Mouse (Mus musculus): Measurements from ENCODE around the gene Cnn2. TPM values are rescaled to one million over a fixed set of nuclear protein-coding genes. Genes with fewer than 3 reads are reported as not detected.

Cnn2 gene
- 387 TPM for total RNA-seq (2023)

GRCm38 (mm10) chr10:79988506-79989271 is at the start of gene Cnn2:
Gene Cnn2 (plus strand): TSS chr10:79988584.

DNA sequence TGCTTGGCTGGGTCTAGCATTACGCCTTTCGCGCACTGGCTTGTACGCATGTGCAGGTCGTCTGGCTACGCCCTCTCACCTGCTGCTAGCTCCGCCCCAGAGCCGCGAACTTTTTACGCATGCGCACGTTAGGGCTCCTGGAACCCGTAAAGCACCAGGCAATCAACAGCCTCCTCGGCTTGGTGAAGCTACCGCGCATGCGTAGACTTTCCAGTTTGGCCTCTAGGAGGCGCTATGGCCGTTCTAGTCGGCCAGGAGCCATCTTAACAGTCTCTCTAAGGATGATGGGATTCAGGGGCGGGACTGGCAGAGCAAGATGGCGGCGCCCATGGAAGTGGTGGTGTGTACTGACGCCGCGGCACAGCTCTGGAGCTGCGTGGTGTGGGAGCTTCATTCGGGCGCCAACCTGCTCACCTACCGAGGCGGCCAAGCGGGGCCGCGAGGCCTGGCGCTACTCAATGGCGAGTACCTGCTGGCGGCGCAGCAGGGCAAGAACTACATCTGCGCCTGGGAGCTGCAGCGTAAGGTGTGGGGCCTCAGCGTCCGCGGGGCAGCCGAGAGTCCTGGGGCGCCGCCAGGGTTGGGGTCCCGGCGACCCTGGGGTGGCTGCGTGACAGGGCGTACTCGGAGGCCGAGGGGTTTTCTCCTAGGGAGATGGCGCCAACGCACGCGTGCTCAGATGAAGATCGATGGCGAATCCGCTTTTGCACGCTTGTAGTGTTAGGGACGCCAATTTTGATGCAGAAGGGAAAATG is 28.4 kb upstream of the Cnn2 start, which contains the start of gene Wdr18:
Gene Wdr18 (plus strand): TSS at position 306 of the 755 bp plus-strand sequence.

DNA sequence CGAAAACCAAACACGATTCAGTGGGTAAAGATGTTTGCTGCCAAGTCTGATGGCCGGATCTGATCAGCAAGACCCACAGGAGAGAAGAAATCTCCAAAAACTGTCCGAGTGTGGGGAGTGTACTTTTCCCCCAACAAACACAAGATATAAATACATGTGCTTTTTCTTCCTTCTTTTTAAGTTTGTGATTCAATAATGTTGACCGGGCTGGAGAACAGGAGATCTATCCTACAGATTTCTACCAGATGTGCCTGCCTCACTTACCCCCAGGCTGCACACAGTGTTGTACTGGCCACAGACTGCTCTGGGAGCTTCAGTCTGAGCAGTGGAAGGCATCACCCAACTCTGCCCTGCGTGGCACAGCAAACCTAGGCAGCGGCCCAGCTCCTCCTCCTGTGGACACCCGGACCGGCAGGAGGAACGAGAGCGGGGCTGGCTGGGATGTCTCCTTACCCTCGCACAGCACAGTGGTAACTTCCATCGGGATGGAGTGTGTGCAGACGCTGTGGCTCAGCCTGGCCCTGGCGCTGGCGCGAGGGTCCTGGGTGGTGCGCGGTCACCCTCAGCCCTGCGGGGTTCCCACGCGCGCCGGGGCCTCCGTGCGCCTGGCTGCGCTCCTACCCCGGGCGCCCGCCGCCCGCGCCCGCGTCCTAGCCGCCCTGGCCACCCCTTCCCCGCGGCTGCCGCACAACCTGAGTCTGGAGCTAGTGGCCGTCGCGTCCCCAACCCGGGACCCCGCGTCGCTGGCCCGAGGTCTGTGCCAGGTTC is 17.8 kb upstream of the Cnn2 start, which contains the start of gene Grin3b:
Gene Grin3b (plus strand): TSS at position 301 of the 768 bp plus-strand sequence.

GRCm38 (mm10) chr10:79984195-79984816 is 4.1 kb upstream of the Cnn2 start, which contains the start of gene Tmem259:
Gene Tmem259 (minus strand): TSS chr10:79984330.

DNA sequence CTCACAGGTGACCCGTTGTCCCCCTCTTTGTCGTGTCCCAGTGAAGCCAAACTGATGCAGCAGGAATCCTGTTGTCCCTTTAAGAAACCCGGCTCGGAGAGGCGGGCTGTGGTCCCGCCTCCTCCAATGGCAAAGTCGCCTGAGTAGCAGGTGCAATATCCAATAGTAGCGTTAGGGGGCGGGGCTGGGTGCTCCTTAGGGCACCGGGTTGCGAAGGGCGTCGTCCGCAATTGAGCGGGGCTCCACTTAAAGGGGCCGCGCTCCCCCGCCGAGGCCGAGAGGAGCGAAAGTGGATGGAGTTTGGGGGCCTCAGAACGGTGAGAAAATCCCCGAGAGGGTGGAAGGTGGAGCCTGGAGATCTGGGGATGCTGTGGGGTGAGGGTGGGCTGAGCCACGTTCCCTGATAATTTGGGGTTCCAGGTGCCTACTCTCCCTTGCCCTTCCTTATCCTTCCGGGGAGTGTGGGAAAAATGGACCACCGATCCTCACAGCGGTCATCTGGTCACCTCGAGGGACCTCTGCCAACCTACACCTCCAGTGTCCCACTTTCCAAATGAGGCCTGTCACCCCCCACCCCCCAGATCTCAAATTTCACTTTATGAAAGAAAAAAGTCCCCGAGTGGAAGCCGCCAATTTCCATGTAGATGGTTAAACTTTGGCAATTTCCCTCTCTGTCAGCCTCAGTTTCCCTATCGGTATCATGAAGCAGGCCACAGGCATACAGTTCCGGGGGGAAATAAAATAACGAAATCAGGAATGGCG is 8.1 kb downstream of the Cnn2 start, which contains the start of gene Abca7:
Gene Abca7 (plus strand): TSS at position 223 of the 762 bp plus-strand sequence.

GRCm38 (mm10) chr10:80016511-80016910 is 28.1 kb downstream of the Cnn2 start, which contains the start of gene Arhgap45:
Gene Arhgap45 (plus strand): TSS chr10:80016653.

DNA sequence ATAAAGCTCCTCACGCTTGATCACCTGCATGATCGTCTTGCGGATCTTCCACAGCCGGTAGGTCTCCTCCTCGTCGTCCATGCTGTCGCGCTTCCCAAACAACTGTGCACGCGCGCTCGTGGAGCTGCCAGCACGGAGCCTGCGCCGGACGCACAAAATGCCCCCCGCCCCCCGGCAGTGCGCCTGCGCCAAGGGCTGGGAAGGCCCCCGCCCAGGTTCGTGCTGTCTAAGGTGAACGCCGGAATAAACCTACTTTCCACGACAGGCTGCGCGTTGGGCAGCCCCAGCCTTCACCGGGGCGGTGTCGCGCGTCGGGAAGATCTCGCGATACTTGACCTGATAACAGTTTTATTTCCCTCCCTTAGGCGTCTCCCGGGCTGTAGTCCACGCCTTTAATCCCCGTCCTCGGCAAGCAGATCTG is 51.2 kb downstream of the Cnn2 start, which contains the start of gene Polr2e:
Gene Polr2e (minus strand): TSS at position 237 of the 421 bp plus-strand sequence.

Other genes starting within 250 kb of the Cnn2 start
- gene Polrmt, start 242.0 kb upstream of the Cnn2 start, total RNA-seq (2023) = 48.0 TPM
- gene Fgf22, start 233.5 kb upstream of the Cnn2 start, total RNA-seq (2023) = not detected
- 58.0 TPM for gene Rnf126, start 221.6 kb upstream of the Cnn2 start, total RNA-seq (2023)
- gene Fstl3, start 211.3 kb upstream of the Cnn2 start, total RNA-seq (2023) = not detected
- not detected for gene Prss57, start 197.6 kb upstream of the Cnn2 start, total RNA-seq (2023)
- 2.8 TPM for gene Palm, start 195.0 kb upstream of the Cnn2 start, total RNA-seq (2023)
- not detected for gene Misp, start 167.6 kb upstream of the Cnn2 start, total RNA-seq (2023)
- 788 TPM for gene Ptbp1, start 134.2 kb upstream of the Cnn2 start, total RNA-seq (2023)
- gene Prtn3, start 114.1 kb upstream of the Cnn2 start, total RNA-seq (2023) = not detected
- gene Plppr3, start 114.0 kb upstream of the Cnn2 start, total RNA-seq (2023) = 2.3 TPM
- gene Elane, start 102.3 kb upstream of the Cnn2 start, total RNA-seq (2023) = not detected
- gene Cfd, start 97.7 kb upstream of the Cnn2 start, total RNA-seq (2023) = not detected
- 74.1 TPM for gene Med16, start 79.7 kb upstream of the Cnn2 start, total RNA-seq (2023)
- gene Gm26602, start 77.7 kb upstream of the Cnn2 start, total RNA-seq (2023) = not detected
- 0.47 TPM for gene Kiss1r, start 71.6 kb upstream of the Cnn2 start, total RNA-seq (2023)
- 96.5 TPM for gene R3hdm4, start 67.4 kb upstream of the Cnn2 start, total RNA-seq (2023)
- gene Arid3a, start 61.5 kb upstream of the Cnn2 start, total RNA-seq (2023) = 7.9 TPM
- gene Wdr18, start 28.4 kb upstream of the Cnn2 start, total RNA-seq (2023) = 61.8 TPM
- 0.18 TPM for gene Grin3b, start 17.9 kb upstream of the Cnn2 start, total RNA-seq (2023)
- 154 TPM for gene Tmem259, start 4.3 kb upstream of the Cnn2 start, total RNA-seq (2023)
- 68.3 TPM for gene Abca7, start 7.9 kb downstream of the Cnn2 start, total RNA-seq (2023)
- 890 TPM for gene Arhgap45, start 28.1 kb downstream of the Cnn2 start, total RNA-seq (2023)
- 50.1 TPM for gene Polr2e, start 51.2 kb downstream of the Cnn2 start, total RNA-seq (2023)
- gene Gpx4, start 58.6 kb downstream of the Cnn2 start, total RNA-seq (2023) = 134 TPM
- 115 TPM for gene Sbno2, start 117.0 kb downstream of the Cnn2 start, total RNA-seq (2023)
- gene Stk11, start 127.2 kb downstream of the Cnn2 start, total RNA-seq (2023) = 140 TPM
- gene Atp5d, start 150.0 kb downstream of the Cnn2 start, total RNA-seq (2023) = 152 TPM
- 51.8 TPM for gene Cbarp, start 152.3 kb downstream of the Cnn2 start, total RNA-seq (2023)
- 88.1 TPM for gene Midn, start 159.7 kb downstream of the Cnn2 start, total RNA-seq (2023)
- gene Cirbp, start 177.4 kb downstream of the Cnn2 start, total RNA-seq (2023) = 229 TPM
- 14.7 TPM for gene 1600002K03Rik, start 184.4 kb downstream of the Cnn2 start, total RNA-seq (2023)
- 0.44 TPM for gene Efna2, start 190.9 kb downstream of the Cnn2 start, total RNA-seq (2023)
- gene Mum1, start 237.8 kb downstream of the Cnn2 start, total RNA-seq (2023) = 70.1 TPM